Comparison of ENCODE assay signal across 7 mouse cellular contexts in genomic region chr9:122244080-122244799, GRCm38 (mm10). TPM values are rescaled to one million over a fixed set of nuclear protein-coding genes. Genes with fewer than 3 reads are reported as not detected.
DNase-seq lines count a peak whose midpoint lies in the region; ATAC-seq and TF ChIP-seq lines count a peak whose summit lies in the region.

No protein-coding gene starts in this region.

- H3K27me3 ChIP-seq in limb, embryonic 14.5 days (ENCODE audit: control insufficient read depth, insufficient read depth, low read length) = no peaks in the 10 kb centered on the region

- WGBS in limb, embryonic 14.5 days = 33% methylated on average over 4 of the region's 4 CpGs

- H3K27ac ChIP-seq in limb, embryonic 14.5 days (replicated peaks; ENCODE audit: low read depth, low read length) = no peak overlapping the region

- H3K36me3 ChIP-seq in limb, embryonic 14.5 days (ENCODE audit: control insufficient read depth, insufficient read depth, low read length) = peaks cover 3% of the 10 kb centered on the region; the same call in 1 of the 2 replicates

- DNase-seq in ovary, postnatal 14 days (ENCODE audit: low spot score) = peak; percentile 47
- DNase-seq in ovary, postnatal 10 days (ENCODE audit: low spot score) = no peak
- peak; percentile 57 for DNase-seq in T-cell, adult 2 months (ENCODE audit: low spot score)
- DNase-seq in embryo, embryonic 10 days (ENCODE audit: low spot score) = peak; percentile 78
- DNase-seq in limb, embryonic 14.5 days (ENCODE audit: low spot score) = peak; percentile 35
- peak; percentile 62 for DNase-seq in right cerebral cortex, postnatal 25 days

- H3K9ac ChIP-seq in limb, embryonic 14.5 days (ENCODE audit: low read depth, low read length, severe bottlenecking) = no peak overlapping the region

- H3K4me2 ChIP-seq in limb, embryonic 14.5 days (replicated peaks; ENCODE audit: low read depth, low read length, severe bottlenecking) = no peak overlapping the region

- H3K4me1 ChIP-seq in limb, embryonic 14.5 days (ENCODE audit: control insufficient read depth, insufficient read depth, low read length) = no peaks in the 10 kb centered on the region

- no peak overlapping the region for H3K4me3 ChIP-seq in limb, embryonic 14.5 days (replicated peaks; ENCODE audit: low read length)

- no peak for TF ChIP-seq POLR2A in limb, embryonic 14.5 days (IDR thresholded peaks at IDR 0.05; ENCODE audit: borderline replicate concordance, extremely low read depth, insufficient read depth, insufficient read length)

- ATAC-seq in hematopoietic stem cell, adult 5-6 weeks (replicated peaks in 1 of 2; ENCODE audit: insufficient read depth in 1 of 2, low FRiP score in 2 of 2, low TSS enrichment in 1 of 2, low read depth in 1 of 2, poor library complexity in 2 of 2, severe bottlenecking in 2 of 2) = peak; percentile 51 to 52; a peak in 2 of 4 replicates
- ATAC-seq in limb, embryonic 14.5 days (ENCODE audit: low FRiP score, low read depth) = no peak

- H3K9me3 ChIP-seq in limb, embryonic 14.5 days (ENCODE audit: control insufficient read depth, low read length) = no peaks in the 10 kb centered on the region

RNA-seq across cellular contexts. Expression of gene Ano10, which starts 50.0 kb away (rescaled TPM):
- 18.2 and 23.4 TPM in 2 replicates for total RNA-seq in hematopoietic stem cell, adult 5-6 weeks (2017)
- polyA plus RNA-seq in limb, embryonic 14.5 days (2012; rRNA removed) = 34.4 and 43.5 TPM in 2 replicates
- 46.5 and 49.4 TPM in 2 replicates for polyA plus RNA-seq in limb, embryonic 14.5 days (2014; fragmentation: Nextera tagmentation; extraction: Ambion mirVana)
